Mouse (Mus musculus): ENCODE results near the gene Sctr. TPM values are rescaled to one million over a fixed set of nuclear protein-coding genes. Genes with fewer than 3 reads are reported as not detected.

Gene Sctr
- polyA plus RNA-seq, 2 experiments, result 0.03 TPM; not detected in 1

GRCm38 (mm10) chr1:120075507-120075906 lies 68.8 kb downstream of the Sctr start:
- no peaks in the 10 kb centered on the region for H3K36me3 ChIP-seq (replicated peaks; ENCODE audit: control insufficient read depth, insufficient read depth, low read depth)
- peaks cover 0 to 6% of the 10 kb centered on the region in 2 experiments; a peak in 1 of 4 replicates for H3K4me1 ChIP-seq (replicated peaks; ENCODE audit: control insufficient read depth in 2 of 2, insufficient read depth in 2 of 2, low read length in 1 of 2)
- ATAC-seq (ENCODE audit: insufficient read depth) (no peak), DNase-seq (ENCODE audit: low read depth in 3 of 3, low spot score in 3 of 3) (no peak)
- no peak for TF ChIP-seq CTCF (IDR thresholded peaks at IDR 0.05; ENCODE audit: low read depth)
- TF ChIP-seq EP300 (IDR thresholded peaks at IDR 0.05; ENCODE audit: low read depth), result no peak
- peaks cover 6% of the 10 kb centered on the region for H3K27me3 ChIP-seq (ENCODE audit: control insufficient read depth, insufficient read depth, low read length)
- H3K4me3 ChIP-seq (ENCODE audit: insufficient read depth in 1 of 2, low read depth in 2 of 2, low read length in 2 of 2), result no peak overlapping the region
- no peaks in the 10 kb centered on the region for H3K9me3 ChIP-seq (ENCODE audit: control insufficient read depth, low read length)
- 18% methylated on average over 5 of the region's 5 CpGs for WGBS (ENCODE audit: insufficient replicate concordance)
- no peak overlapping the region for H3K9ac ChIP-seq (replicated peaks)
- H3K27ac ChIP-seq, result no peak overlapping the region
- H3K4me2 ChIP-seq (ENCODE audit: low read depth), result no peak overlapping the region

GRCm38 (mm10) chr1:120077746-120078410 lies 71.2 kb downstream of the Sctr start:
- Histone ChIP-seq H3K4me1 (replicated peaks; ENCODE audit: control insufficient read depth in 2 of 2, insufficient read depth in 2 of 2, low read length in 1 of 2) (peaks cover 0 to 3% of the 10 kb centered on the region in 2 experiments; a peak in 1 of 4 replicates), H3K4me2 (ENCODE audit: low read depth) (no peak overlapping the region), H3K9me3 (ENCODE audit: control insufficient read depth, low read length) (no peaks in the 10 kb centered on the region), H3K9ac (replicated peaks) (no peak overlapping the region), H3K27me3 (ENCODE audit: control insufficient read depth, insufficient read depth, low read length) (peaks cover 6% of the 10 kb centered on the region), H3K36me3 (replicated peaks; ENCODE audit: control insufficient read depth, insufficient read depth, low read depth) (no peaks in the 10 kb centered on the region), H3K4me3 (ENCODE audit: insufficient read depth in 1 of 2, low read depth in 2 of 2, low read length in 2 of 2) (no peak overlapping the region), H3K27ac (no peak overlapping the region)
- WGBS (ENCODE audit: insufficient replicate concordance), result 31% methylated on average over 9 of the region's 9 CpGs
- ATAC-seq (ENCODE audit: insufficient read depth) (no peak), DNase-seq (ENCODE audit: low read depth in 3 of 3, low spot score in 3 of 3) (no peak)
- TF ChIP-seq CTCF (IDR thresholded peaks at IDR 0.05; ENCODE audit: low read depth), result no peak
- no peak for TF ChIP-seq EP300 (IDR thresholded peaks at IDR 0.05; ENCODE audit: low read depth)

- DNase-seq (ENCODE audit: low read depth in 3 of 3, low spot score in 3 of 3), result no peak
- TF ChIP-seq EP300 (IDR thresholded peaks at IDR 0.05; ENCODE audit: low read depth) (no peak), CTCF (IDR thresholded peaks at IDR 0.05; ENCODE audit: low read depth) (no peak)
- no peaks in the 10 kb centered on the region; a peak in 1 of 4 replicates for H3K4me1 ChIP-seq (replicated peaks; ENCODE audit: control insufficient read depth in 2 of 2, insufficient read depth in 2 of 2, low read length in 1 of 2)
- ATAC-seq (ENCODE audit: insufficient read depth), result no peak
- no peaks in the 10 kb centered on the region for H3K36me3 ChIP-seq (replicated peaks; ENCODE audit: control insufficient read depth, insufficient read depth, low read depth)
- H3K9ac ChIP-seq (replicated peaks), result no peak overlapping the region
- no peak overlapping the region for H3K27ac ChIP-seq
- H3K27me3 ChIP-seq (ENCODE audit: control insufficient read depth, insufficient read depth, low read length), result no peaks in the 10 kb centered on the region
- 67% methylated on average over 1 of the region's 1 CpGs for WGBS (ENCODE audit: insufficient replicate concordance)
- no peak overlapping the region for H3K4me3 ChIP-seq (ENCODE audit: insufficient read depth in 1 of 2, low read depth in 2 of 2, low read length in 2 of 2)
- H3K4me2 ChIP-seq (ENCODE audit: low read depth), result no peak overlapping the region
- H3K9me3 ChIP-seq (ENCODE audit: control insufficient read depth, low read length), result no peaks in the 10 kb centered on the region
These were observed 73.9 kb downstream of the Sctr start for GRCm38 (mm10) chr1:120080632-120081031.

- H3K4me1 ChIP-seq (replicated peaks; ENCODE audit: control insufficient read depth in 2 of 2, insufficient read depth in 2 of 2, low read length in 1 of 2), result no peaks in the 10 kb centered on the region; a peak in 1 of 4 replicates
- no peak overlapping the region for H3K4me2 ChIP-seq (ENCODE audit: low read depth)
- TF ChIP-seq CTCF (IDR thresholded peaks at IDR 0.05; ENCODE audit: low read depth), result no peak
- no peak for TF ChIP-seq EP300 (IDR thresholded peaks at IDR 0.05; ENCODE audit: low read depth)
- H3K36me3 ChIP-seq (replicated peaks; ENCODE audit: control insufficient read depth, insufficient read depth, low read depth), result no peaks in the 10 kb centered on the region
- ATAC-seq (ENCODE audit: insufficient read depth) (peak; percentile 59; the same call in 1 of the 2 replicates), DNase-seq (ENCODE audit: low read depth in 3 of 3, low spot score in 3 of 3) (peak in 1 of 3 experiments; percentile 28)
- no peak overlapping the region for H3K9ac ChIP-seq (replicated peaks)
- H3K9me3 ChIP-seq (ENCODE audit: control insufficient read depth, low read length), result no peaks in the 10 kb centered on the region
- H3K27me3 ChIP-seq (ENCODE audit: control insufficient read depth, insufficient read depth, low read length), result no peaks in the 10 kb centered on the region
- H3K27ac ChIP-seq, result no peak overlapping the region
- no peak overlapping the region for H3K4me3 ChIP-seq (ENCODE audit: insufficient read depth in 1 of 2, low read depth in 2 of 2, low read length in 2 of 2)
- WGBS (ENCODE audit: insufficient replicate concordance), result 24% methylated on average over 7 of the region's 7 CpGs
These were observed 76.4 kb downstream of the Sctr start for GRCm38 (mm10) chr1:120082957-120083585.

- Histone ChIP-seq H3K4me3 (ENCODE audit: insufficient read depth in 1 of 2, low read depth in 2 of 2, low read length in 2 of 2) (no peak overlapping the region), H3K9ac (replicated peaks) (no peak overlapping the region), H3K9me3 (ENCODE audit: control insufficient read depth, low read length) (no peaks in the 10 kb centered on the region), H3K4me1 (replicated peaks; ENCODE audit: control insufficient read depth in 2 of 2, insufficient read depth in 2 of 2, low read length in 1 of 2) (no peaks in the 10 kb centered on the region; a peak in 1 of 4 replicates), H3K4me2 (ENCODE audit: low read depth) (no peak overlapping the region), H3K27me3 (ENCODE audit: control insufficient read depth, insufficient read depth, low read length) (no peaks in the 10 kb centered on the region), H3K36me3 (replicated peaks; ENCODE audit: control insufficient read depth, insufficient read depth, low read depth) (no peaks in the 10 kb centered on the region), H3K27ac (no peak overlapping the region)
- ATAC-seq (ENCODE audit: insufficient read depth), result 0 out of 2 replicates have a peak, but pooled peaks have one; percentile 9
- no peak for TF ChIP-seq EP300 (IDR thresholded peaks at IDR 0.05; ENCODE audit: low read depth)
- WGBS (ENCODE audit: insufficient replicate concordance), result 51% methylated on average over 5 of the region's 5 CpGs
- DNase-seq (ENCODE audit: low read depth in 3 of 3, low spot score in 3 of 3), result no peak
These were observed 77.3 kb downstream of the Sctr start for GRCm38 (mm10) chr1:120083921-120084517.

Data from liver, embryonic 14.5 days (tissue).